Mouse (Mus musculus): ENCODE measurements around the gene Olfr380. TPM values are rescaled to one million over a fixed set of nuclear protein-coding genes. Genes with fewer than 3 reads are reported as not detected.

Gene Olfr380
- not detected for polyA plus RNA-seq (2014; fragmentation: Illumina TruSeq; extraction: RNeasy Lipid Tissue Mini Kit (QIAGEN cat#74804); ENCODE audit: low read depth, low replicate concordance)

DNA sequence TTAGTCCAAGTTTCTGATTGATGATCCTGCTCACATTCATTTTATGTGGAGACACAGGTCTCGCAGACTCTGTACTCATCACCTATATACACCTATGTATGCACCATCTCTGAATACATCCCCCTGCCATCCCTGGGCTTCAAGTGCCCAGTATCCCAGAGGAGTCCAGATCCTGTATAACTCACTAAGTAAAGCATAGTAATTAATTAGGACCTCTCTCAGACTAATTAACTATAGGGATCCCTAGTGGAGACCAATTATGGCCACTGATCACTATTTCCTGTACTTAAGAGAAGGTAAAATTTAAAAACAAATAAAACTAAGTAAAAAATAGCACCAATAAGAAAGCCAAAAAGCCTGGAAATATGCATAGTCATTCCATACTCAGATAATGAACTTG lies at the start of gene Olfr380:
Olfr380 (minus strand) TSS at position 101 of the 400 bp plus-strand sequence.

DNA sequence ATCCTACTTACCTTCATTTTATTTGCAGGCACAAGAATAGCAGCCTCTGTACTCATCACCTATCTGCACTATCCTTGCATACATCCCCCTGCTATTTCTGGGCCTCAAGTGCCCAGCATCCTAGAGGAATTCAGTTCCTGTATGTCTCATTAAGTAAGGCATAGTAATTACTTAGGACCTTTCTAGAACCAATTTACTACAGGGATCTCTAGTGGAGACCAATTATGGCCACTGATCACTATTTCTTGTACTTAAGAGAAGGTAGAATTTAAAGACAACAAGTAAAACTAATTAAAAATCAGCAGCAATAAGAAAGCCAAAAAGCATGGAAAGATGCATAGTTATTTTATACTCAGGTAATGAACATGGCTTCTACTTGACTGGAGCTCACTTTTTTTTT lies 34.2 kb upstream of the Olfr380 start, which contains the start of gene Olfr381:
Olfr381 (minus strand) TSS at position 101 of the 400 bp plus-strand sequence.

DNA sequence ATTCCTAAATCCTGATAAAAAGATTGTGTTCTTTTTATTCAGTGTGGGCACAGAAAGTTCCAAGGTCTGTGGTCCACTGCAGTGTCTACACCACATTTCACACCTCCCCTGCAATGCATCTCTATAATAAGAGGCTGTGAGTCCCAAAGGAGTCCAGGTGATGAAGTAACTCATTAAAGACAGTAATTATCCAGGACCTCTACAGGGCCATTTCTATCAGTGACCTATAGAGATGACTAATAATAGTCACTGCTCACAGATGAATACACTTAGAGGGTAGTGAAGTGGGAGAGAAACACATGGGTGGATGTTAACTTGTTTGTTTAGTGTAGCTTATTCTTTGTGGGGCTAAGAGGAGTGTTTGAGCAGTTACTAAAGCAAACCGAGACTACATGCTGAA lies 28.9 kb downstream of the Olfr380 start, which contains the start of gene Olfr378:
Olfr378 (minus strand) TSS at position 101 of the 400 bp plus-strand sequence.

Other genes starting within 250 kb of the Olfr380 start
- gene Trpv1, start 223.2 kb downstream of the Olfr380 start, polyA plus RNA-seq (2014; fragmentation: Illumina TruSeq; extraction: RNeasy Lipid Tissue Mini Kit (QIAGEN cat#74804); ENCODE audit: low read depth, low replicate concordance): 1.3 TPM
- 0.46 TPM for gene Trpv3, start 190.1 kb downstream of the Olfr380 start, polyA plus RNA-seq (2014; fragmentation: Illumina TruSeq; extraction: RNeasy Lipid Tissue Mini Kit (QIAGEN cat#74804); ENCODE audit: low read depth, low replicate concordance)
- gene Aspa, start 127.9 kb downstream of the Olfr380 start, polyA plus RNA-seq (2014; fragmentation: Illumina TruSeq; extraction: RNeasy Lipid Tissue Mini Kit (QIAGEN cat#74804); ENCODE audit: low read depth, low replicate concordance): 16.7 TPM
- gene Gm49340, start 127.8 kb downstream of the Olfr380 start, polyA plus RNA-seq (2014; fragmentation: Illumina TruSeq; extraction: RNeasy Lipid Tissue Mini Kit (QIAGEN cat#74804); ENCODE audit: low read depth, low replicate concordance): not detected
- 1.6 TPM for gene Spata22, start 127.8 kb downstream of the Olfr380 start, polyA plus RNA-seq (2014; fragmentation: Illumina TruSeq; extraction: RNeasy Lipid Tissue Mini Kit (QIAGEN cat#74804); ENCODE audit: low read depth, low replicate concordance)
- gene Olfr20, start 106.7 kb downstream of the Olfr380 start, polyA plus RNA-seq (2014; fragmentation: Illumina TruSeq; extraction: RNeasy Lipid Tissue Mini Kit (QIAGEN cat#74804); ENCODE audit: low read depth, low replicate concordance): not detected
- gene Olfr376, start 86.3 kb downstream of the Olfr380 start, polyA plus RNA-seq (2014; fragmentation: Illumina TruSeq; extraction: RNeasy Lipid Tissue Mini Kit (QIAGEN cat#74804); ENCODE audit: low read depth, low replicate concordance): not detected
- not detected for gene Olfr1, start 57.9 kb downstream of the Olfr380 start, polyA plus RNA-seq (2014; fragmentation: Illumina TruSeq; extraction: RNeasy Lipid Tissue Mini Kit (QIAGEN cat#74804); ENCODE audit: low read depth, low replicate concordance)
- not detected for gene Olfr378, start 29.0 kb downstream of the Olfr380 start, polyA plus RNA-seq (2014; fragmentation: Illumina TruSeq; extraction: RNeasy Lipid Tissue Mini Kit (QIAGEN cat#74804); ENCODE audit: low read depth, low replicate concordance)
- gene Olfr381, start 34.1 kb upstream of the Olfr380 start, polyA plus RNA-seq (2014; fragmentation: Illumina TruSeq; extraction: RNeasy Lipid Tissue Mini Kit (QIAGEN cat#74804); ENCODE audit: low read depth, low replicate concordance): not detected
- not detected for gene Olfr382, start 59.7 kb upstream of the Olfr380 start, polyA plus RNA-seq (2014; fragmentation: Illumina TruSeq; extraction: RNeasy Lipid Tissue Mini Kit (QIAGEN cat#74804); ENCODE audit: low read depth, low replicate concordance)
- gene Olfr385, start 135.5 kb upstream of the Olfr380 start, polyA plus RNA-seq (2014; fragmentation: Illumina TruSeq; extraction: RNeasy Lipid Tissue Mini Kit (QIAGEN cat#74804); ENCODE audit: low read depth, low replicate concordance): not detected
- not detected for gene Olfr384, start 141.1 kb upstream of the Olfr380 start, polyA plus RNA-seq (2014; fragmentation: Illumina TruSeq; extraction: RNeasy Lipid Tissue Mini Kit (QIAGEN cat#74804); ENCODE audit: low read depth, low replicate concordance)
- not detected for gene Zfp735, start 231.3 kb upstream of the Olfr380 start, polyA plus RNA-seq (2014; fragmentation: Illumina TruSeq; extraction: RNeasy Lipid Tissue Mini Kit (QIAGEN cat#74804); ENCODE audit: low read depth, low replicate concordance)

Data from adipose tissue, adult 10 weeks (tissue).